Mouse (Mus musculus): ENCODE data around the gene Kcnf1. TPM values are rescaled to one million over a fixed set of nuclear protein-coding genes. Genes with fewer than 3 reads are reported as not detected.

Gene Kcnf1
- 10 to 100 TPM; 35.1 to 36.1 TPM for total RNA-seq (2021)

- intact Hi-C loops (cut with DNase I): loop anchor here (2.0 to 10.0 kb wide), 2 partner anchors 78 to 144 kb away; no protein-coding TSS in a partner anchor
- DNase-seq: no peak
These were observed at the start of gene Kcnf1 for GRCm38 (mm10) chr12:17176757-17177092. Kcnf1 (minus strand) TSS chr12:17176888.

- peak; percentile 86 for DNase-seq
These were observed 48.3 kb upstream of the Kcnf1 start for GRCm38 (mm10) chr12:17225012-17225411.

GRCm38 (mm10) chr12:17223050-17223449 is 46.4 kb upstream of the Kcnf1 start:
- intact Hi-C loops (cut with DNase I): no loop called here
- no peak for DNase-seq

More at GRCm38 (mm10) chr12:17225012-17225411, 48.3 kb upstream of the Kcnf1 start:
- intact Hi-C loops (cut with DNase I): no loop called here

- DNase-seq: no peak
- intact Hi-C loops (cut with DNase I): no loop called here
These were observed 45.3 kb upstream of the Kcnf1 start for GRCm38 (mm10) chr12:17221891-17222428.

DNA sequence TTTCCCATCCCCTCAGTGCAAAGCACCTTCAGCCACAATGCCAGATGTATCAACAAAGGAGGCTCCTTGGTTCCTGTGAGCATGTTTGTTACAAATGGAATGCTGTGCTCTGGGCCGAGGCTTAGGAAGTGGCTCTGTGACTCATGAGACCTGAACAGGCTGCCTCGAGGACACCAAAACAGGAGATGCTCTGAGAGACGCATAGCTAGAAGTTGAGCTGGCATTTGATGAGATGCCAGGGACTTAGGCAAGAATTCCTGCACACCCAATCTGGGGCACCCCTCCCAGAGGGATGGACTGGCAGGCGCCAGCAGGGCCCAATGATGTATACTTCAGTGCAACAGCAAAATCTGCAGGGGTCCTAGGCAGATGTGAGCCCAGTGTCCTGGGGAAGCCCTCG is 43.9 kb upstream of the Kcnf1 start:
- no peak for DNase-seq
- intact Hi-C loops (cut with DNase I): no loop called here

- intact Hi-C loops (cut with DNase I): no loop called here
- DNase-seq: no peak
These were observed 42.4 kb upstream of the Kcnf1 start for GRCm38 (mm10) chr12:17219107-17219506.

GRCm38 (mm10) chr12:17218390-17218789 is 41.7 kb upstream of the Kcnf1 start:
- intact Hi-C loops (cut with DNase I): no loop called here
- DNase-seq: no peak

- DNase-seq: no peak
- intact Hi-C loops (cut with DNase I): no loop called here
These were observed 39.1 kb upstream of the Kcnf1 start for GRCm38 (mm10) chr12:17215751-17216150.

DNA sequence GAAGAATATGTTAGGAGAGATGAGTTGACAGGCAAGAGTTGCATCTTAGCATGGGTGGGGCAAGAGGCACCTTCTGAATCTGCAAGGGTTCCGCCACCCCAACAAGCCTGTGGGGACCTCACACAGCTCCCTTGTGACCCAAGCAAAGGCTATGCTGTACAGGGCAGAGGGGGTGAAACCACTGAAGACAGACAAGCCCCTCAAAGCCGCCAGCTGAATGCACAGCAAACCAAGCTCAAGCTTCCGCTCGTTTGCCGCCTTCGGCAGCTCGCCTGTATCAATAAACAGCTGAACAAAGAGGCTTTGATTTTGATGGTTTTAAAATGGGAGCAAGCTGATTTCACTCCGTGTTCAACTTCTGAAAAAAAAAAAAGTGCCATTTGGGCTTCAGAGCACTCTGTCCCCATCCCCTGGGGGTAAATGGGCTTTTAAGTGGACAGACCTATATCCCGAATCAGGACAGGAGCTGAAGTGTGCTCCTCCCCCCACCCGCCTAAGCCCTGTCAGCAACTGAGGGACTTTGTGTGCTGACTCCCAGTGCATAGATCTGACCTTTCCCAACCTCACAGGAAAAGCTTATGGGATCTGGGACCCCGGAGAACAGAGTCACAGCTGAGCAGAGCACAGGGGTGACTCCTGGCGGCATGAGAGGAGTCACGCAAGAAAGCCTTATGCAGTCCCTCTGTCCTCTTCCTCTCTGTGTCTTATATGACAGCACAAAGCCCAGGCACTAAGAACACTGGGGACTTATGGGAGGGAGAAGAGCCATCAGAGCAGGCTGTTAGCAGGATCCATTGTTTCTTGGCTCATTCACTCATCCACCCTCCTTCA is 26.0 kb upstream of the Kcnf1 start:
- no peak for DNase-seq
- intact Hi-C loops (cut with DNase I): no loop called here

DNA sequence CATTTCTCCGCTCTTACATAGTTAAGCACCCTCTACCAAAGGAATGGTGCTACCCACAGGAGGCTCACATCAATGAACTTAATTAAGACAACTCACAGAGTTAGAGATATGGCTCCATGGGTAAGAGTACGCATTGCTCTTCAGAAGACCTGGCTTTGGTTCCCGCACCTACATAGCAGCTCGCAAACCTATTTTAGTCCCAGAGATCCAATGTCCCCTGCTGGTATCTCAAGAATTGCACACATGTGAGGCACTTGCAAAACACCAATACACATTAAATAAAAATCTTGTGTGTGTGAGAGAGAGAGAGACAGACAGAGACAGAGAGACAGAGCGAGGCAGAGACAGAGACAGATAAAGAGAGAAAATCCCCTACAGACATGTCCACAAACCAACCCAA is 21.9 kb upstream of the Kcnf1 start:
- intact Hi-C loops (cut with DNase I): no loop called here
- DNase-seq: no peak

- DNase-seq: no peak
- intact Hi-C loops (cut with DNase I): no loop called here
These were observed 17.5 kb upstream of the Kcnf1 start for GRCm38 (mm10) chr12:17194140-17194539.

DNA sequence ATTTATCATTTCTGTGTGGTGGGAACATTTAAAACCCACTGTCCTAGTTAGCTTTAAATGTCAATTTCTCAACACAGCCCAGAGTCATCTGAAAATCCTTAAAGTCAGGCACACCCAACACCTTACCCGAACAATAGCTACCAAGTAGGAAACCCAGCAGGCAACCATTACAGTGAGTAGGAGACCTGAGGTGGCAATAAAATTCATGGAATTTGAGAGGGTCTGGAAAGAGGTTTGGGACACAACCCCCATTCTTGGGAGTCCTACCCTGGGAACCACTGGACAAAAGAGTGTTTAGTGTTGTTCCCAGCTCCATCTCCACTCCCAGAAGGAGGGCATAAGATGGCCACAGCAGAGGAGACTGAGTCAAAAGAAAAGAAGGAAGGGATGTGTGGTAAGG is 16.6 kb upstream of the Kcnf1 start:
- no peak for DNase-seq
- intact Hi-C loops (cut with DNase I): no loop called here

GRCm38 (mm10) chr12:17192887-17193286 is 16.2 kb upstream of the Kcnf1 start:
- intact Hi-C loops (cut with DNase I): no loop called here
- DNase-seq: no peak

DNA sequence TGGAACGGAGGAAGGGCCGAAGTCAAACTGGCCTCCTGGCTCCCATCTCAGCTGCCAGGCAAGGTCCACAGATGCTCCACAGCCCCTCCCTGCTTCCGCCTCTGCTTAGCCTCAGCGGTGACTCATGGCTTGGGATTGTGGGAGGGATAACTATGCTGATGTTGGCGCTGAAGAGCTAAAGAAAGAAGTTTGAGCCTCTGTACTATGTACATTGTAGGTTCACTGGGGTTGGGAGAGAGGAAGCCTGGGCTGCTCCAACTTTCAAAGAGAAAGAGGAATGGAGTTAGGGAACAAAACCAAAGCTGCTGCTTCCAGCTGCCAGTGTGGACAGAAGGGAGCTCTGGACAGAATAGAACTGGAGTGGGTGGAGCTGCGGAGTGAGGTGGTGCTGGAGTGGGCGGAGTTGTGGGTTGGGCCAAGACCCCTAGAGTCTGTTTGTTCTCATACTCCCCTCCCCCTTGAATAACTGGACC is 7.7 kb upstream of the Kcnf1 start:
- intact Hi-C loops (cut with DNase I): no loop called here
- DNase-seq: no peak

GRCm38 (mm10) chr12:17183788-17184187 is 7.1 kb upstream of the Kcnf1 start:
- intact Hi-C loops (cut with DNase I): no loop called here

DNA sequence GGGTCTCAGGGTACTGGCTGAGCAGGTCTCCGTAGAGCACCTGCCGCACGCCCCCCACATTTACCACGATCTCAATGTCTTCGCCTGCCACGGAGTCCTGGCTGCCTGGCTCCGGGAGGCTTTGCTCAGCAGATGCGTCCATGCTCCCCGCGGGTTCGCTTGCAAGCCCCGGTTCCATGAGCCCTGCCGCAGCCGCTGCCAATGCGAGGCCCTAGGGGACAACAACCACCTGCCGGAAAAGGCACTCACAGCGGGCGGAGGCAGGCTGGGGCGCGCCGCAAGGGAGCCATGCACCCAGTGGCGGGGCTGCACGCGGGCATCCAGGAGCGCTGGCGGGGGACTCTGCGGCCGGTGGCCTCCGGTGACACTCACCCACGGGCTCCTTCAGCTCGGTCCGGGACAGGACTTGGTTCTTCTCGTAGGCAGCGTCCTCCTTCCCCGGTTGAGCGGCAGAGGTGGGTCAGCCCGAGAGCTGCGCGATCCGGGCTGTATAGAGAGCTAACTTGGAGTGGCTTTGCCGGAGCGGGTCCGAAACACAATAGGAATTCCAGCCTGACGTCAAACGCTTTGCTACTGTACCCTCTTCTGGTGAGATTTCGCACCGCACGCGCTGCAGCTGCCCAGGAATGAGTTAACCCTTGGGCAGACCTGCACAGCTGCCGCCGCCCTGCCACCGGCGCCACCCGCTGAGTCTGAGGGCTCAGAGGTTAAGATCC is 489 bp downstream of the Kcnf1 start:
- intact Hi-C loops (cut with DNase I): loop anchor here (2.0 to 10.0 kb wide), 2 partner anchors 79 to 143 kb away; no protein-coding TSS in a partner anchor

More at GRCm38 (mm10) chr12:17183788-17184187, 7.1 kb upstream of the Kcnf1 start:
- DNase-seq: no peak

GRCm38 (mm10) chr12:17175531-17175951 is 1.1 kb downstream of the Kcnf1 start:
- DNase-seq: no peak

More for the DNA sequence above, 489 bp downstream of the Kcnf1 start:
- peak; percentile 59 for DNase-seq

DNA sequence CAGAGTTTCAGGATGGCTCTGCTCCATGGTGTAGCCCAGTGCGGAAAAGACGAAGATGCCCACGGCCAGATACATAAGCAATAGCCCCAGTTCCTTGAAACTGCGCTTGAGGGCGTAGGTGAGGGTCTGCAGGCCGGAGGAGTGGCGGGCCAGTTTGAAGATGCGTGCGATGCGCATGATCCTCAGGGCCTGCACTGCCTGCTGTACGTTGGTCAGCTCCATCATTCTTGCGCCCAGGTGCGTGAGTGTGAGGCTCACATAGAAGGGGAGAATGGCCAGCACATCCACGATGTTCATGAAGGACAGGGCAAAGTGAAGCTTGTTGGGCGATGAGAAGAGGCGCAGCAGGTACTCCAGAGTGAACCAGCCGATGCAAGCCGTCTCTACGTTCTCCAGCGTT is 1.6 kb downstream of the Kcnf1 start:
- DNase-seq: no peak
- intact Hi-C loops (cut with DNase I): loop anchor here (10.0 kb wide), 1 partner anchor 80 kb away; no protein-coding TSS in a partner anchor

More at GRCm38 (mm10) chr12:17175531-17175951, 1.1 kb downstream of the Kcnf1 start:
- intact Hi-C loops (cut with DNase I): loop anchor here (10.0 kb wide), 1 partner anchor 79 kb away; no protein-coding TSS in a partner anchor

DNA sequence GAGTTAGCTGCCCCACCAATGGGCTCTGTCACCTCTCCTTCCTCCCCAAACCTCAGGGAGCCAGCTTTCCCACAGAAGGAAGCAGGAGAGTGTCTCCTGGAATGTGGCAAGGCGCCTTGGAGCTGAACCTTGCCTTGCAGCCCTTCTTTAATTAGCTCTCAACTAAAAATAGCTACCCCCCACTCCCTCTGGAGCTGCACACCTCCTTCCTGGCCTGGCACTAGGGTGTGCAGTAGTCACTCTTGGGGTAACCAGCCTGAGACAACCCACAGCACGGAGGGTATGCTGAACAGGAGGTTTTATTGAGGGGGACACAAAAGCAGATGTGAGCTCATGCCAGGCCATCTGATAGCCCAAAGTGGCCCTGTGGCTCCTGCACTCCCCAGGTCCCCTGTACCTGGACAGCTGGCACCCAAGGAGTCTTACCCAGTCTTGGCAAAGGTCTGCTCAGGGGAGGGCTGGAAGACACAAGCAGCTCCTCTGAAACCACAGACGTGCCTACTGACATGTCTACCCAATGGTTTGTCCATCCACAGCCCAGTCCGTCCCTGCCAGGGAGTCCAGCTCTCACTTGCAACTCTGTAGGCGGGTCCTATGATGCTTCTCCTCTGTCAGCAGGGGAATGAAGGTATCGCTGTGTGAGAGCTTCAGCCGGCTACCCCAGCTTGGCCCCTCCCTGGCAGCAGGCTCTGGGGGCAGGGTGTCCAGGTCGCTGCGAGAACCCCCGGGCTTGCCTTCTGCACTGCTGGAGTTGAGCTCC is 2.4 kb downstream of the Kcnf1 start:
- intact Hi-C loops (cut with DNase I): loop anchor here (5.0 to 10.0 kb wide), 2 partner anchors 77 to 80 kb away; no protein-coding TSS in a partner anchor
- no peak for DNase-seq

DNA sequence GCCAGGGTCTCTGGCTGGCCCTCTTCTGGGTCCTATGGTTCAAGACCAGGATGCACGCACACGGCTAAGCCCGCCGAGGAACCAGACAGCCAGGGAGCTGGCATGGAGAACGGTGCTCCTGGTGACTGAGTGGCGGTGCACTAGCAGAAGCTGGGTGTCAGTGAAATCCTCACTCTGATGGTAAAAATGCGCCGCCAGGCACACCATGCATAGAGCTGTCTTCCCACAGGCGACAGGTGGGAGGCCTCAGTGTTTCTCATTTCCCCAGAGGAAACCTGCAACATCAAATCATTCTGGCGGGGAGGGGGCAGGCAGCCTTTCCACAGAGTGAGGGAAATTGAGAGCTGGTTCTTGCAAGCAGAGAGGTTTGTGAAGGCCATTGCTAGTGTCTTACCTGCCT is 6.3 kb downstream of the Kcnf1 start:
- intact Hi-C loops (cut with DNase I): loop anchor here (5.0 to 10.0 kb wide), 2 partner anchors 73 to 84 kb away; no protein-coding TSS in a partner anchor
- DNase-seq: no peak

Measured in left cerebral cortex, postnatal 4 days (tissue).